Mouse (Mus musculus): ENCODE results near the gene Plekha6. TPM values are rescaled to one million over a fixed set of nuclear protein-coding genes. Genes with fewer than 3 reads are reported as not detected.
A peak's percentile ranks its signal among the peaks of the same experiment; 100 is the strongest.

The Plekha6 gene
- polyA plus RNA-seq, 2 experiments = 0.81 to 2.1 TPM

GRCm38 (mm10) chr1:133171357-133171756 is 7.3 kb downstream of the Plekha6 start:
- Histone ChIP-seq H3K4me3 (ENCODE audit: insufficient read depth in 1 of 2, low read depth in 2 of 2, low read length in 2 of 2) (no peak overlapping the region), H3K4me2 (ENCODE audit: low read depth) (no peak overlapping the region), H3K36me3 (replicated peaks; ENCODE audit: control insufficient read depth, insufficient read depth, low read depth) (no peaks in the 10 kb centered on the region), H3K27ac (no peak overlapping the region), H3K27me3 (ENCODE audit: control insufficient read depth, insufficient read depth, low read length) (peaks cover 10% of the 10 kb centered on the region), H3K9ac (replicated peaks) (no peak overlapping the region), H3K4me1 (replicated peaks; ENCODE audit: control insufficient read depth in 2 of 2, insufficient read depth in 2 of 2, low read length in 1 of 2) (no peaks in the 10 kb centered on the region), H3K9me3 (ENCODE audit: control insufficient read depth, low read length) (no peaks in the 10 kb centered on the region)
- TF ChIP-seq EP300 (IDR thresholded peaks at IDR 0.05; ENCODE audit: low read depth) = no peak
- TF ChIP-seq CTCF (IDR thresholded peaks at IDR 0.05; ENCODE audit: low read depth) = no peak
- WGBS (ENCODE audit: insufficient replicate concordance) = 67% methylated on average over 9 of the region's 9 CpGs
- DNase-seq (ENCODE audit: low read depth in 3 of 3, low spot score in 3 of 3) = no peak
- ATAC-seq (ENCODE audit: insufficient read depth) = no peak

GRCm38 (mm10) chr1:133175150-133175549 is 11.1 kb downstream of the Plekha6 start:
- WGBS (ENCODE audit: insufficient replicate concordance) = 56% methylated on average over 6 of the region's 6 CpGs

DNA sequence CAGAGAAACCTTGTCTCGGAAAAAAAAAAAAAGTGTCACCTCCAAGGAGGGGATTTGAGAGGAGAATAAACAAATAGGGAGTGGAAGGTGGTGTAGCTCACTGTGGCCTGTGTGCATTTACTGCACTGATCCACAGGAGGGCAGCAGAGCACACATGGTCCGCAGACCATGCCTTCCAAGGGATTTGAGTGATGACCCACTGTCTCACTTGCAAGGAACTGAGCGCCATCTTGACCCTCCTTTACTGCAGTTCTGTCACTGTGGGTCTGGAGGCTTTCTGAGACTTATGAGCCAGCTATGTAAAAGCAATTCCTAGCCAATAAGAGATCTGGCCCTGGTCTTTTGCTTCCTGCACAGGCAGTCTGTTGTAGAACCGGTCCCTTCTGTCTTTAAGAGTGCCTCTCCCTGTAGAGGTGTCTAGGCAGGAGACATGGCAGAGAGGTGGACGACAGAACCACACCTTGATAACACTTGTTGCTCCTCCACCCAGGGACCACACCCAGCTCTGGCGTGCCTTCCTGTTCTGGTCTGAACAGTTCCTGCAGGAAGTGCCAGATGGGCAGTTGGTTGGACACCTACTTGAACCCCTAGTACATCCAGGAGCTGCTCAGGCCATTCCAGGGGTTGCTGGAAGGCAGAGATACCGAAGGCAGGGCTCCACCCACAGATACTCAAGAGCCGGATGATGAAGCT is 13.6 kb downstream of the Plekha6 start:
- H3K4me2 ChIP-seq (ENCODE audit: low read depth) = no peak overlapping the region
- TF ChIP-seq EP300 (IDR thresholded peaks at IDR 0.05; ENCODE audit: low read depth) (no peak), CTCF (IDR thresholded peaks at IDR 0.05; ENCODE audit: low read depth) (peak; percentile 96)
- ATAC-seq (ENCODE audit: insufficient read depth) (no peak), DNase-seq (ENCODE audit: low read depth in 3 of 3, low spot score in 3 of 3) (peak in 2 of 3 experiments; percentile 14 to 20)
- H3K36me3 ChIP-seq (replicated peaks; ENCODE audit: control insufficient read depth, insufficient read depth, low read depth) = no peaks in the 10 kb centered on the region
- H3K9me3 ChIP-seq (ENCODE audit: control insufficient read depth, low read length) = no peaks in the 10 kb centered on the region
- H3K4me1 ChIP-seq (replicated peaks; ENCODE audit: control insufficient read depth in 2 of 2, insufficient read depth in 2 of 2, low read length in 1 of 2) = no peaks in the 10 kb centered on the region
- H3K9ac ChIP-seq (replicated peaks) = no peak overlapping the region
- H3K4me3 ChIP-seq (ENCODE audit: insufficient read depth in 1 of 2, low read depth in 2 of 2, low read length in 2 of 2) = no peak overlapping the region
- peaks cover 17% of the 10 kb centered on the region for H3K27me3 ChIP-seq (ENCODE audit: control insufficient read depth, insufficient read depth, low read length)
- 25% methylated on average over 8 of the region's 8 CpGs for WGBS (ENCODE audit: insufficient replicate concordance)
- H3K27ac ChIP-seq = no peak overlapping the region

More at GRCm38 (mm10) chr1:133175150-133175549, 11.1 kb downstream of the Plekha6 start:
- H3K36me3 ChIP-seq (replicated peaks; ENCODE audit: control insufficient read depth, insufficient read depth, low read depth) = no peaks in the 10 kb centered on the region
- H3K4me3 ChIP-seq (ENCODE audit: insufficient read depth in 1 of 2, low read depth in 2 of 2, low read length in 2 of 2) = no peak overlapping the region
- no peak overlapping the region for H3K9ac ChIP-seq (replicated peaks)
- no peaks in the 10 kb centered on the region for H3K4me1 ChIP-seq (replicated peaks; ENCODE audit: control insufficient read depth in 2 of 2, insufficient read depth in 2 of 2, low read length in 1 of 2)
- ATAC-seq (ENCODE audit: insufficient read depth) = no peak
- H3K27ac ChIP-seq = no peak overlapping the region
- TF ChIP-seq CTCF (IDR thresholded peaks at IDR 0.05; ENCODE audit: low read depth) (no peak), EP300 (IDR thresholded peaks at IDR 0.05; ENCODE audit: low read depth) (no peak)
- no peak for DNase-seq (ENCODE audit: low read depth in 3 of 3, low spot score in 3 of 3)
- no peaks in the 10 kb centered on the region; the same call in 1 of the 2 replicates for H3K27me3 ChIP-seq (ENCODE audit: control insufficient read depth, insufficient read depth, low read length)
- no peaks in the 10 kb centered on the region for H3K9me3 ChIP-seq (ENCODE audit: control insufficient read depth, low read length)
- H3K4me2 ChIP-seq (ENCODE audit: low read depth) = no peak overlapping the region

DNA sequence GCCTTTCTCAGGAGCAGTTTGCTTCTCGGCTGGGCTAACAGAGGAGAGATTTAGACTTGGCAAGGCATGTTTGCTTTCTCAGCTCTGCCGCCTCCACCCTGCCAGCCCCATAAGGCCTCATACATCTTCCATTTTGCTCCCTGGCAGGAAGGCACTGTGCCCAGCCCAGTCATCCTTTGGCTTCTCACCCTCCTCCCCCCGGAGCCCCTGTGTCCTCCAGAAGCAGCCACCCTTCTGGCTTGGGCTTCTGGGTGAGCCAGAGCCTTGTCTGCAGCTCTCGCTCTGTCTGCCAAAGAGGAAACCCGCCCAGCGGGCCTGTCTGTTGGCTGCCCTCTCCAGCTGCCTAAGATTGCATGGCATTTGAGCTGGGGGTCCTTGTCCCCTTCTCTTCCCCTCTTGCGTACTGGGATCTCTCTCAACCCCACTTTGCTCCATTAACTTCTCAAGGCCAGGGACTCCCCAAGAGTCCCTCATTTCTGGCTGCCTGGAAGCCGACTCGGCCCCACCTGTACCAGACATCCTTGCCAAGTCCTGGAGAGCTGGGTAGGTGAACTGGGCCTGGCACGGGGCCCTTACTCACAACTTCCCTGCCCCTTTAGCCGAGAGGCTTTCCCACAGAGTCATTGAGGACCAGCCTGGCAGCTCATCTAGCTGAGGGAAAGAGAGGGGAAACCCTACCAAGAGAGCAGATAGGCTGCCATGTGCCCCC is 14.9 kb downstream of the Plekha6 start:
- no peak overlapping the region for H3K4me3 ChIP-seq (ENCODE audit: insufficient read depth in 1 of 2, low read depth in 2 of 2, low read length in 2 of 2)
- H3K4me1 ChIP-seq (replicated peaks; ENCODE audit: control insufficient read depth in 2 of 2, insufficient read depth in 2 of 2, low read length in 1 of 2) = no peaks in the 10 kb centered on the region
- H3K9ac ChIP-seq (replicated peaks) = no peak overlapping the region
- no peaks in the 10 kb centered on the region for H3K36me3 ChIP-seq (replicated peaks; ENCODE audit: control insufficient read depth, insufficient read depth, low read depth)
- ATAC-seq (ENCODE audit: insufficient read depth) (no peak), DNase-seq (ENCODE audit: low read depth in 3 of 3, low spot score in 3 of 3) (no peak)
- peaks cover 27% of the 10 kb centered on the region for H3K27me3 ChIP-seq (ENCODE audit: control insufficient read depth, insufficient read depth, low read length)
- 54% methylated on average over 11 of the region's 11 CpGs for WGBS (ENCODE audit: insufficient replicate concordance)
- H3K9me3 ChIP-seq (ENCODE audit: control insufficient read depth, low read length) = no peaks in the 10 kb centered on the region
- no peak overlapping the region for H3K27ac ChIP-seq
- TF ChIP-seq EP300 (IDR thresholded peaks at IDR 0.05; ENCODE audit: low read depth) (no peak), CTCF (IDR thresholded peaks at IDR 0.05; ENCODE audit: low read depth) (no peak)
- no peak overlapping the region for H3K4me2 ChIP-seq (ENCODE audit: low read depth)
